Mouse (Mus musculus): ENCODE measurements around the gene Gls2. TPM values are rescaled to one million over a fixed set of nuclear protein-coding genes. Genes with fewer than 3 reads are reported as not detected.

The Gls2 gene
- polyA plus RNA-seq, 2 experiments: 3.7 to 5.5 TPM

- Histone ChIP-seq H3K9ac (replicated peaks) (no peak overlapping the region), H3K4me3 (ENCODE audit: insufficient read depth in 1 of 2, low read depth in 2 of 2, low read length in 2 of 2) (no peak overlapping the region)
These were observed 15.2 kb downstream of the Gls2 start for GRCm38 (mm10) chr10:128209311-128210009.

GRCm38 (mm10) chr10:128210131-128210530, 15.9 kb downstream of the Gls2 start:
- Histone ChIP-seq H3K4me3 (ENCODE audit: insufficient read depth in 1 of 2, low read depth in 2 of 2, low read length in 2 of 2) (no peak overlapping the region), H3K9ac (replicated peaks) (no peak overlapping the region), H3K4me1 (replicated peaks; ENCODE audit: control insufficient read depth in 2 of 2, insufficient read depth in 2 of 2, low read length in 1 of 2) (peaks cover 13% of the 10 kb centered on the region in 2 experiments), H3K9me3 (ENCODE audit: control insufficient read depth, low read length) (no peaks in the 10 kb centered on the region), H3K27ac (no peak overlapping the region), H3K36me3 (replicated peaks; ENCODE audit: control insufficient read depth, insufficient read depth, low read depth) (no peaks in the 10 kb centered on the region), H3K27me3 (ENCODE audit: control insufficient read depth, insufficient read depth, low read length) (no peaks in the 10 kb centered on the region), H3K4me2 (ENCODE audit: low read depth) (peak overlapping the region; percentile 97)
- 81% methylated on average over 2 of the region's 2 CpGs for WGBS (ENCODE audit: insufficient replicate concordance)
- TF ChIP-seq EP300 (IDR thresholded peaks at IDR 0.05; ENCODE audit: low read depth) (no peak), CTCF (IDR thresholded peaks at IDR 0.05; ENCODE audit: low read depth) (no peak)
- no peak for ATAC-seq (ENCODE audit: insufficient read depth)
- DNase-seq (ENCODE audit: low read depth in 3 of 3, low spot score in 3 of 3): no peak

More at GRCm38 (mm10) chr10:128209311-128210009, 15.2 kb downstream of the Gls2 start:
- no peaks in the 10 kb centered on the region for H3K27me3 ChIP-seq (ENCODE audit: control insufficient read depth, insufficient read depth, low read length)
- TF ChIP-seq CTCF (IDR thresholded peaks at IDR 0.05; ENCODE audit: low read depth): no peak
- TF ChIP-seq EP300 (IDR thresholded peaks at IDR 0.05; ENCODE audit: low read depth): no peak
- whole genome bisulfite sequencing (ENCODE audit: insufficient replicate concordance): 84% methylated on average over 11 of the region's 11 CpGs
- H3K27ac ChIP-seq: no peak overlapping the region
- H3K36me3 ChIP-seq (replicated peaks; ENCODE audit: control insufficient read depth, insufficient read depth, low read depth): no peaks in the 10 kb centered on the region
- H3K9me3 ChIP-seq (ENCODE audit: control insufficient read depth, low read length): no peaks in the 10 kb centered on the region
- H3K4me1 ChIP-seq (replicated peaks; ENCODE audit: control insufficient read depth in 2 of 2, insufficient read depth in 2 of 2, low read length in 1 of 2): peaks cover 13% of the 10 kb centered on the region in 2 experiments
- DNase-seq (ENCODE audit: low read depth in 3 of 3, low spot score in 3 of 3): no peak
- no peak overlapping the region for H3K4me2 ChIP-seq (ENCODE audit: low read depth)
- ATAC-seq (ENCODE audit: insufficient read depth): no peak

- ATAC-seq (ENCODE audit: insufficient read depth) (peak; percentile 12; the same call in 1 of the 2 replicates), DNase-seq (ENCODE audit: low read depth in 3 of 3, low spot score in 3 of 3) (no peak)
- peak overlapping the region; percentile 79 to 80 for H3K4me3 ChIP-seq (ENCODE audit: insufficient read depth in 1 of 2, low read depth in 2 of 2, low read length in 2 of 2)
- H3K4me1 ChIP-seq (replicated peaks; ENCODE audit: control insufficient read depth in 2 of 2, insufficient read depth in 2 of 2, low read length in 1 of 2): peaks cover 13% of the 10 kb centered on the region in 2 experiments
- TF ChIP-seq EP300 (IDR thresholded peaks at IDR 0.05; ENCODE audit: low read depth): no peak
- no peak for TF ChIP-seq CTCF (IDR thresholded peaks at IDR 0.05; ENCODE audit: low read depth)
- no peaks in the 10 kb centered on the region for H3K36me3 ChIP-seq (replicated peaks; ENCODE audit: control insufficient read depth, insufficient read depth, low read depth)
- H3K9ac ChIP-seq (replicated peaks): peak overlapping the region; percentile 75
- peak overlapping the region; percentile 97 for H3K4me2 ChIP-seq (ENCODE audit: low read depth)
- WGBS (ENCODE audit: insufficient replicate concordance): 13% methylated on average over 14 of the region's 14 CpGs
- H3K27ac ChIP-seq: no peak overlapping the region
- H3K27me3 ChIP-seq (ENCODE audit: control insufficient read depth, insufficient read depth, low read length): no peaks in the 10 kb centered on the region
- no peaks in the 10 kb centered on the region for H3K9me3 ChIP-seq (ENCODE audit: control insufficient read depth, low read length)
These were observed 16.7 kb downstream of the Gls2 start for GRCm38 (mm10) chr10:128210954-128211353.

GRCm38 (mm10) chr10:128211390-128212108, 17.3 kb downstream of the Gls2 start, which contains the start of gene Spryd4:
TSS of gene Spryd4 (minus strand) at chr10:128211807.
- H3K4me3 ChIP-seq (ENCODE audit: insufficient read depth in 1 of 2, low read depth in 2 of 2, low read length in 2 of 2): peak within 1 kb of the TSS; percentile 79 to 80
- H3K36me3 ChIP-seq (replicated peaks; ENCODE audit: control insufficient read depth, insufficient read depth, low read depth): no peaks in the 10 kb centered on the region
- H3K4me1 ChIP-seq (replicated peaks; ENCODE audit: control insufficient read depth in 2 of 2, insufficient read depth in 2 of 2, low read length in 1 of 2): peaks cover 13% of the 10 kb centered on the region in 2 experiments
- 1% methylated on average over 30 of the region's 30 CpGs for WGBS (ENCODE audit: insufficient replicate concordance)
- H3K27me3 ChIP-seq (ENCODE audit: control insufficient read depth, insufficient read depth, low read length): no peaks in the 10 kb centered on the region
- no peak for TF ChIP-seq EP300 (IDR thresholded peaks at IDR 0.05; ENCODE audit: low read depth)
- peak; percentile 61 for TF ChIP-seq CTCF (IDR thresholded peaks at IDR 0.05; ENCODE audit: low read depth)
- peak within 1 kb of the TSS; percentile 75 for H3K9ac ChIP-seq (replicated peaks)
- peak; percentile 69 to 84 (median 78) for DNase-seq (ENCODE audit: low read depth in 3 of 3, low spot score in 3 of 3)
- no peaks in the 10 kb centered on the region for H3K9me3 ChIP-seq (ENCODE audit: control insufficient read depth, low read length)
- peak within 1 kb of the TSS; percentile 42 for H3K27ac ChIP-seq
- H3K4me2 ChIP-seq (ENCODE audit: low read depth): peak within 1 kb of the TSS; percentile 97
- peak; percentile 88 for ATAC-seq (ENCODE audit: insufficient read depth)

GRCm38 (mm10) chr10:128212148-128212547, 17.9 kb downstream of the Gls2 start:
- 34% methylated on average over 6 of the region's 6 CpGs for WGBS (ENCODE audit: insufficient replicate concordance)
- Histone ChIP-seq H3K4me1 (replicated peaks; ENCODE audit: control insufficient read depth in 2 of 2, insufficient read depth in 2 of 2, low read length in 1 of 2) (peaks cover 13% of the 10 kb centered on the region in 2 experiments), H3K36me3 (replicated peaks; ENCODE audit: control insufficient read depth, insufficient read depth, low read depth) (no peaks in the 10 kb centered on the region), H3K9me3 (ENCODE audit: control insufficient read depth, low read length) (no peaks in the 10 kb centered on the region), H3K27me3 (ENCODE audit: control insufficient read depth, insufficient read depth, low read length) (no peaks in the 10 kb centered on the region), H3K9ac (replicated peaks) (peak overlapping the region; percentile 75; the same call in 1 of the 2 replicates), H3K27ac (peak overlapping the region; percentile 42), H3K4me3 (ENCODE audit: insufficient read depth in 1 of 2, low read depth in 2 of 2, low read length in 2 of 2) (peak overlapping the region in 1 of 2 experiments; percentile 80; a peak in 2 of 4 replicates), H3K4me2 (ENCODE audit: low read depth) (peak overlapping the region; percentile 97)
- DNase-seq (ENCODE audit: low read depth in 3 of 3, low spot score in 3 of 3): no peak
- no peak for ATAC-seq (ENCODE audit: insufficient read depth)
- TF ChIP-seq CTCF (IDR thresholded peaks at IDR 0.05; ENCODE audit: low read depth) (no peak), EP300 (IDR thresholded peaks at IDR 0.05; ENCODE audit: low read depth) (no peak)

All from liver, embryonic 14.5 days (tissue).